Mouse (Mus musculus) midbrain, embryonic 16.5 days (tissue): Measurements from ENCODE around the gene Rab6a. TPM values are rescaled to one million over a fixed set of nuclear protein-coding genes. Genes with fewer than 3 reads are reported as not detected.

Source experiments
- ATAC-seq: fragments of 200-750 bp; cut with Nextera tagmentation; 2 replicates; pipeline ENCODE4 v1.8.0; 2017; ENCODE audit warnings: moderate TSS enrichment
- H3K27ac ChIP-seq: fragments of 300-500 bp; sonication (generic); 2 replicates; pipeline ENCODE4 v1.5.1; 2014; ENCODE audit warnings: mild to moderate bottlenecking, low read length, mixed read lengths
- H3K27me3 ChIP-seq: fragments of 300-500 bp; sonication (generic); 2 replicates; pipeline ENCODE4 v1.6.1; 2014; ENCODE audit warnings: low read depth, low read length, mixed read lengths; ENCODE audit not compliant: control insufficient read depth, insufficient read depth
- H3K36me3 ChIP-seq: fragments of 300-500 bp; sonication (generic); 2 replicates; pipeline ENCODE4 v1.6.1; 2014; ENCODE audit warnings: mild to moderate bottlenecking, low read length, moderate library complexity, mixed read lengths; ENCODE audit not compliant: control insufficient read depth, insufficient read depth
- H3K4me1 ChIP-seq: fragments of 300-500 bp; sonication (generic); 2 replicates; pipeline ENCODE4 v1.6.1; 2014; ENCODE audit warnings: mild to moderate bottlenecking, low read length, mixed read lengths; ENCODE audit not compliant: control insufficient read depth, insufficient read depth
- H3K4me2 ChIP-seq: fragments of 300-500 bp; sonication (generic); 2 replicates; pipeline ENCODE4 v1.6.1; 2014; ENCODE audit warnings: mild to moderate bottlenecking, low read length, mixed read lengths
- H3K4me3 ChIP-seq: fragments of 300-500 bp; sonication (generic); 2 replicates; pipeline ENCODE4 v1.5.1; 2014; ENCODE audit warnings: low read depth, mild to moderate bottlenecking, low read length, moderate library complexity, mixed read lengths
- H3K9ac ChIP-seq: fragments of 300-500 bp; sonication (generic); 2 replicates; pipeline ENCODE4 v1.6.1; 2014; ENCODE audit warnings: low read depth, low read length, mixed read lengths
- H3K9me3 ChIP-seq: fragments of 300-500 bp; sonication (generic); replicated peaks from 2 replicates; pipeline ENCODE4 v1.6.1; 2014; ENCODE audit warnings: mild to moderate bottlenecking, low read length, mixed read lengths; ENCODE audit not compliant: control insufficient read depth, poor library complexity, severe bottlenecking
- WGBS: fragments of 180-500 bp; shearing (Covaris S2); extraction: QIAGEN DNeasy Blood & Tissue Kit; methylation state at CpG from one replicate; pipeline ENCODE4 v1.1.7; 2014; 5-methylcytosine and 5-hydroxymethylcytosine counted together
- polyA plus RNA-seq: library from polyadenylated mRNA; unstranded; fragments of >200 nt; fragmentation: Nextera tagmentation; extraction: Ambion mirVana; gene quantifications from 2 replicates; pipeline ENCODE4 v1.2.1, GENCODE M21; 2015

Rab6a gene
- polyA plus RNA-seq, 1 experiment from 2014 or later, result 294 TPM

DNA sequence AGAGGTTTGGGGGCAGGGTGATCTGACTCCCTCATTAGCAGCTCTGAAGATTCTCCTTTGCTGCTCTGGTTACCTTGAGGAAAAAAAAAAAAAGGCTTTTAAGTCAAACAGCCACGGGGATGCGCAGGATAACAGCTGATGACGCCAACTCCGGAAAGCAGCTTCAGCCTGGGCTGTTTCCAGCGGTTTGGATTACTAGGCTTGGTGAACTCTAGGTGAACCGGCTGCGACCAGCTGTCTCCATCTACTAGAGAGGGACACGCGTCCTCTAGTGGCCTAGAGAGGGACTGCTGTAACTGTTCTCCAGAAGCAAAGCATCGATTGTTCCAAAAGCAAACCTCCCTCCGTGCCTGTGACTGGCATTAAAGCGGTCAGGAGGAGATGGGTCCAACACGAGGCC lies 56.0 kb downstream of the Rab6a start:
- no peaks in the 10 kb centered on the region for H3K36me3 ChIP-seq
- H3K4me3 ChIP-seq, result no peak overlapping the region
- ATAC-seq, result peak; percentile 88
- H3K9me3 ChIP-seq, result no peaks in the 10 kb centered on the region
- peak overlapping the region; percentile 28; the same call in 1 of the 2 replicates for H3K9ac ChIP-seq
- peaks cover 8% of the 10 kb centered on the region for H3K4me1 ChIP-seq
- H3K4me2 ChIP-seq, result peak overlapping the region; percentile 37
- H3K27me3 ChIP-seq, result no peaks in the 10 kb centered on the region
- 1% methylated on average over 13 of the region's 13 CpGs for WGBS
- H3K27ac ChIP-seq, result no peak overlapping the region

DNA sequence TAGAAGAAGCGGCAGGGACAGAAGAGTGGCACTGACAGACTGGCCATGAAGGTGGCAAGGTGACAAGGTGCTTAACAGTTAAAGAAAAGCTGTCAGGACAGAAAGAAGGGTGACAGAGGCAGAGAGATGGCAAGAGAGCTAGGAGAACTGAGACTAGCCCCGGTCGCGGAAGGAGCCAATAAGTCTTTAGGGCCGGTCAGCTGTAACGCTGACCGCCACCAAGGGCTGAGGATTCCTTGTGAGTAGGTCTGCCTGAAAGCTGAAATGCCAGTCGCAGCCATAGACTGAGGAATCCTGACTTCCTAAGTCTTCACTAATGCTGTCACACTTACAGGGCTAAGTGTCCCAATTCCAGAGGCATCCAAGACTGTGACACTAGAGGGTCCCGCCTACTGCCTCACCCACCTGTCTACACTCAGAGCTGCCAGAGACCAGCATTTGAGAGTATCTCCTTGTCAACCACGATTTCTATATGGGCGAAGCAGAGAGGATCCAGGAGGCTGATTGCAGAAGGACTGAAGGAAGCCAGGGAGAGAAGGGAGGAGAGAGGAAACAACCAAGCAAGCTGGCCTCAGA lies 56.6 kb downstream of the Rab6a start:
- Histone ChIP-seq H3K4me2 (peak overlapping the region; percentile 37), H3K36me3 (no peaks in the 10 kb centered on the region), H3K9me3 (no peaks in the 10 kb centered on the region), H3K4me3 (no peak overlapping the region), H3K27me3 (no peaks in the 10 kb centered on the region), H3K27ac (no peak overlapping the region), H3K9ac (peak overlapping the region; percentile 28; the same call in 1 of the 2 replicates), H3K4me1 (peaks cover 8% of the 10 kb centered on the region)
- peak; percentile 12 for ATAC-seq
- 52% methylated on average over 11 of the region's 11 CpGs for WGBS

DNA sequence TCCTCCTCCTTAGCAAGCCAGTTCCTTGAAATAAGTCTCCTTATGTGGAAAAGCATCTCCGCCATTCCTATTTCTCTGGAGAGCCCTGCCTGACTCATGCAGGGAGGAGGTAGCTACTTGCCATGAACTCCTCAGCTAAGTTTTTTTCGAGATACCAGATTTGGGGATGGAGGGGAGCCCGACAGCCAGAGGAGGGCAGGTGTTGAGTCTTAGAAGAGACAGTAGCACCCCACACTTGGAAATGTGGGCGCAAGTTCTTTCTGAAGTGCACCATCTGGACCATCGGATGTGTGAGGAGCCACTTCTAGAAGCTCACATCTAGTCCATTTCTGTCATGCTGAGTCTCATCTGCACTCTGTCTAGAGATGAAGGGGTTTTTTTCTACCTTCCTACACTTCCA lies 63.4 kb downstream of the Rab6a start:
- no peak for ATAC-seq
- WGBS, result 92% methylated on average over 5 of the region's 5 CpGs
- Histone ChIP-seq H3K9me3 (no peaks in the 10 kb centered on the region), H3K9ac (no peak overlapping the region), H3K4me1 (no peaks in the 10 kb centered on the region), H3K36me3 (no peaks in the 10 kb centered on the region), H3K27ac (no peak overlapping the region), H3K27me3 (no peaks in the 10 kb centered on the region), H3K4me3 (no peak overlapping the region), H3K4me2 (no peak overlapping the region)

DNA sequence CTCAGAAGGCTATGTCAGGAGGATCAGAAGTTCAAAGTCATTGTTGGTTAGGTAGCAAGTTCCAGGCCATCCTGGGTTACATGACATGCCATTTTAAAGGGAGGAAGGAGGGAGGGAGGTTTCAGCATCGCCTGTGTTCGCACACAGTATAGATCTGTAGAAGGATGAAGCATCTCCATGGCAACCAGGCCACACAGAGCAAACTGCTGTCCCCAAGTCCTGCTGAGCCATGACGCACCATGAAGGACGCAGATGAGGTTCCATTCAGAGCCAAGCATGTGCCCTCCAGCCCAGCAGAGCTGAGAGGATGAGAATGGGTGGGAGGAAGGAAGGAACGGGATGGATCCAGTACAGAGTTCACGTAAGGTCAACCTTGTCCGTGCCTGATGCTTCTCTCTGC lies 66.2 kb downstream of the Rab6a start:
- no peaks in the 10 kb centered on the region for H3K36me3 ChIP-seq
- H3K9me3 ChIP-seq, result no peaks in the 10 kb centered on the region
- H3K27me3 ChIP-seq, result no peaks in the 10 kb centered on the region

DNA sequence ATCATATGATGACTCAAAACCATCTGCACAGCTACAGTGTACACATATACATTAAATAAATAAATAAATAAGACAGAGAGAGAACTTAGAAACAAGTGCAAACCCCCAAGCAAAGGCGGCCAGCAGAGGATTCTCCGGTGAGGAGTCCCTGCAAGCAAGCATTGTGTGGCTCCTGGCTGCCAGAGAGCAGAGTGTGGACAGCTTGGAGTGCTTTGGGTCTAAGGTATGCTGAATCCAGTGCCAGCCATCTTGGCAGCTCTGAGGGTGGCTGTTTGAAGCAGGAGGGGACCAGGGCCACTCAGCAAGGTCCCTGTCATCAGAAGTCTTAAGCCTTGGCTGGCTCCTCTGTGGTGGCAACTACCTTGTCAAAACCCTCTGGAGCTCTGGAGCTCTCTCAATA lies 67.7 kb downstream of the Rab6a start:
- H3K27ac ChIP-seq, result no peak overlapping the region
- H3K4me1 ChIP-seq, result no peaks in the 10 kb centered on the region
- 87% methylated on average over 2 of the region's 2 CpGs for WGBS
- H3K36me3 ChIP-seq, result no peaks in the 10 kb centered on the region
- no peak overlapping the region for H3K4me3 ChIP-seq
- no peak overlapping the region for H3K9ac ChIP-seq
- no peaks in the 10 kb centered on the region for H3K27me3 ChIP-seq
- no peaks in the 10 kb centered on the region for H3K9me3 ChIP-seq
- no peak overlapping the region for H3K4me2 ChIP-seq
- ATAC-seq, result no peak

More for the DNA sequence above, 66.2 kb downstream of the Rab6a start:
- Histone ChIP-seq H3K4me1 (no peaks in the 10 kb centered on the region), H3K4me3 (no peak overlapping the region), H3K4me2 (no peak overlapping the region), H3K9ac (no peak overlapping the region), H3K27ac (no peak overlapping the region)
- 44% methylated on average over 7 of the region's 7 CpGs for WGBS
- ATAC-seq, result peak; percentile 58; the same call in 1 of the 2 replicates

DNA sequence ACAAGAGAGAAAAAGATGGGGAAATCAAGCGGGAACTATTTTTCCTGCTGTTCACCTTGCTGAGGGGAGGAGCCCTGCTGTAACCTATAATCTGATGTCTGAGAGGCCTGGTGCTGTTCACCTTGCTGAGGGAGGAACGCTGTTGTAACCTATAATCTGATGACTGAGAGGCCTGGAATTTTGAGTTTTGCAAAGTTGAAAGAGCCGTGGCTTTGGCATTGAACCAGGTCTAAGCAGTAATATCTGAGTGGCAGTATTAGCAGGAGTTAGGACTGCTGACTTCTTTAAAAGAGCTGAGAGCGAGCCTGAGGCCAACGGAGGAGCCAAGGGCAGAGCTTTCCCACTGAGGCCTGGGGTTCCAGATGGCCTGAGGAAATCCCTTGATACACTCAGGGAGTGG lies 70.8 kb downstream of the Rab6a start:
- Histone ChIP-seq H3K27ac (no peak overlapping the region), H3K4me2 (no peak overlapping the region), H3K4me1 (no peaks in the 10 kb centered on the region), H3K36me3 (no peaks in the 10 kb centered on the region), H3K9me3 (no peaks in the 10 kb centered on the region), H3K27me3 (no peaks in the 10 kb centered on the region), H3K4me3 (no peak overlapping the region), H3K9ac (no peak overlapping the region)
- ATAC-seq, result no peak
- WGBS, result 83% methylated on average over 5 of the region's 5 CpGs

DNA sequence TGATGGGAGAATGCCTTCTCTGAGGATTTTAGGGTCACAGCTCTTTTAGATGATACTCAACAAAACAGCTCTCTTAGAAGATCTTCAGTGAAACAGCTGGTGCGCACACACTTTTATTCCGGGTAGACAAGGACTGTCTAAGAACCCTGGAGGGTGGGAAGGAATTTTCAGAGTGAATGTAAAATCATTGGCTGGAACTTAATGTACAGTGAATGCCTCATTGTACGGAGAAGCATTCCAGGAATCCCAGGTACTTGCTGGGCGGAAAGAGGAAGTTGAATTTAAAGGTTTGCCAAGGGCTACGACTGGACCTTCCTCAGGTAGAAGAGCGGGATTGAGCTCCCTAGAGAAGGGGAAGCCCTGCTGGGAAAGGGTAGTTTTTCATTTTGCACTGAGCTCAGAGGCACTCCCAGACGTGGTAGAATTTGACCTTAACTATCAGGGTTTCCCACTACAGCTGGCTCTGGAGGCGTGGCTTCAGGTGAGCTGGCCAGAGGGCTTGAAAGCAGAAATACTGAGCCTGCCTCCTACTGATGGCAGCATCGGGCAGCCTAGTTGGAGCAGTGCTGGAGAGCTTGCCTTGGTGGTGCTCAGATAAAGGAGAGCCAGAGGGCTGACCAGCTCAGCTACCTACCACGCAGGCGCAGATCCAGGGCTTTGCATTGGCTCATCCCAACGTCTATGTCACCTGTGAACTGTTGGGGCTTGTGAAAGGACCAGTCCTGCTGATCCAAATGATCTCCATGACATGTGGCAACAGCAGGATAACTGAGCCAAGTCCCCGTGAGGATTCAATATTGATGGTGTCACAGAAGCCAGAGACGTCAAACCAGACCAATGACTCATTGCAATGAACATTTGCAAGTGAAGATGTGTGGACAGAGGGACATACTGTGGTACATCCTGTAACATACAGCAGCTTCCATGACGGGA lies 72.0 kb downstream of the Rab6a start:
- Histone ChIP-seq H3K9ac (no peak overlapping the region), H3K9me3 (no peaks in the 10 kb centered on the region), H3K4me1 (no peaks in the 10 kb centered on the region), H3K4me2 (no peak overlapping the region), H3K27ac (no peak overlapping the region), H3K4me3 (no peak overlapping the region), H3K27me3 (no peaks in the 10 kb centered on the region), H3K36me3 (no peaks in the 10 kb centered on the region)
- no peak for ATAC-seq
- WGBS, result 65% methylated on average over 15 of the region's 15 CpGs

DNA sequence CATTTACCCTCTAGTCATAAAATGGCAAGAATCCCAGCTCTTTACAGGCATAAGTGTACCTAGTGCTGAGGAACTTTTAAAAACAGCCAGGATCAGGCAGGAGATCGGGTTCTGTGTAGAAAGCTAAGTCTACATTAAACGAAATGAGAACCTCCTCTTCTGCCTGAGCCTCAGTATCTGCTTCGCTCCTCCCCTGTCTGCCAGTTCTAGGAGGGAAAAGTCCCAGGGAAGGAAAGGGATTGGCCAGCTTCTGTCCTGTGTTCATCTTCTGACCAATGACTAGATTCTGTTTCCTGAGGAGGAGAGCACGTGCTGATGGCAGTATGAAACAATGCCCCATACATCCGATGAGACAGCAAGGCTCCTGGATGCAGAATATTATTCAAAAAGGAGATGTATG lies 73.9 kb downstream of the Rab6a start:
- WGBS, result 47% methylated on average over 5 of the region's 5 CpGs
- H3K9me3 ChIP-seq, result no peaks in the 10 kb centered on the region
- H3K27me3 ChIP-seq, result no peaks in the 10 kb centered on the region
- no peak overlapping the region for H3K9ac ChIP-seq
- no peak overlapping the region for H3K4me2 ChIP-seq
- ATAC-seq, result no peak
- H3K27ac ChIP-seq, result no peak overlapping the region
- no peaks in the 10 kb centered on the region for H3K4me1 ChIP-seq
- no peak overlapping the region for H3K4me3 ChIP-seq
- H3K36me3 ChIP-seq, result no peaks in the 10 kb centered on the region

DNA sequence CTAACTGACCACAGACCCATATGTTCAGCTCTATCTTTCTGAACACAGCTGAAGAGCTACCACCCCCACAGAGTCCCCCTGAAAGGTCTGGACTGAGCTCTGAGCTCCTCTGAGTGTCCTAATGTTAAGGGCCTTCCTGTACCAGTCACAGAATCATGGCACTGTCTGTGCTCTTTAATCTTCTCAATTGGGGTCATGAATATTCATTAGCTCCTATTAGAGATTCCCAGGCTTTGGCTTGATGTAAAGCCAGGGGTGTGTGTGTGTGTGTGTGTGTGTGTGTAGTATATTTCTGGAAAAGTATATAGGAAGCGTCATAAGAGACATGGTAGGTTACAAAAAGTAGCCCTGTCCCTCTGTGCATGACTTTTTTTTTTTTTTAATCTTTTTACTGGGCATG lies 76.0 kb downstream of the Rab6a start:
- H3K4me2 ChIP-seq, result no peak overlapping the region
- no peaks in the 10 kb centered on the region for H3K27me3 ChIP-seq
- WGBS, result 64% methylated on average over 1 of the region's 1 CpGs
- H3K27ac ChIP-seq, result no peak overlapping the region
- ATAC-seq, result no peak
- no peaks in the 10 kb centered on the region for H3K9me3 ChIP-seq
- H3K9ac ChIP-seq, result no peak overlapping the region
- H3K36me3 ChIP-seq, result no peaks in the 10 kb centered on the region
- H3K4me1 ChIP-seq, result no peaks in the 10 kb centered on the region
- H3K4me3 ChIP-seq, result no peak overlapping the region
